Mouse (Mus musculus) bone marrow macrophage, adult 2 months (primary cell): ENCODE results near the gene Gda.

Experiments used
- CTCF ChIP-seq: IDR thresholded peaks from 2 replicates; pipeline ENCODE4 v1.5.1; 2012; ENCODE audit warnings: low read depth, mild to moderate bottlenecking, low read length, moderate library complexity
- POLR2A ChIP-seq: IDR thresholded peaks from 2 replicates; pipeline ENCODE4 v1.6.1; 2012; ENCODE audit warnings: mild to moderate bottlenecking, low read depth, low read length, borderline replicate concordance

GRCm38 (mm10) chr19:21346646-21347045 lies 126.6 kb downstream of the Gda start:
- TF ChIP-seq POLR2A (no peak), CTCF (no peak)
